In the genomic region with DNA sequence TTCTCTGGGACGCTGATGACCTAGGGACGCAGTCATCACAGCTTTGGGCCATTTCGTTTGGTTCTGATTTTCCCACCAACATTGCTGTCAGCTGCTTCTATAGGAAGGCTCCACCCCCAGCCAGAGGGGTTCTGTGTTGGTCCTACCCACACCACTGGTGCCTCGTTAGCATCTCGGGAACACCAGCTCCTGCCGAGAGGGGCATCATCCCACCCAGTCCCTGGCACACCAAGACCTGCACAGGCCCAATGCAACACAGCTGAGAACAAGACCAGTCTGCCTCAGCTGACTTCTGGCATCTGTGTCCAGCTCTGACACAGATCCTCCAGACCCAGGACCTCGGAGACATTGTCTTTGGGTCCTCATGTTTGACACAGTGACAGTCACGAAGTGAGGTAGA, we compare ENCODE assay signal across 28 mouse cellular contexts.
"Had no signal": no experiment of that assay in that cellular context is flagged by ENCODE, and none has a peak within 500 bp of the region (broad histone marks: within the 10 kb centered on the region; RNA-seq: fewer than 3 reads in every experiment).

No protein-coding gene starts in this region.

- H3K9me3 ChIP-seq: embryonic facial prominence, embryonic 12.5 days; embryonic facial prominence, embryonic 13.5 days; embryonic facial prominence, embryonic 15.5 days; forebrain, embryonic 10.5 days; forebrain, embryonic 12.5 days; forebrain, embryonic 13.5 days; forebrain, embryonic 15.5 days had no signal

- H3K36me3 ChIP-seq: embryonic facial prominence, embryonic 12.5 days; embryonic facial prominence, embryonic 15.5 days; forebrain, embryonic 12.5 days; forebrain, embryonic 15.5 days had no signal

- DNase-seq: cerebellum, adult 18-20 months; cerebellum, adult 2 months; cerebellum, adult 8-10 months; cerebellum, adult 9-10 months; cerebellum, adult 9-11 months; cerebellum, postnatal 10 days; cerebellum, postnatal 14 days; cerebellum, postnatal 25 days; cerebellum, postnatal 36 days; embryo, embryonic 11 days; forebrain, postnatal 0 days; gastrocnemius, adult 2 months; gastrocnemius, postnatal 10 days; gastrocnemius, postnatal 14 days; gastrocnemius, postnatal 25 days; gastrocnemius, postnatal 36 days; heart, adult 18-20 months; heart, adult 2 months had no signal

- ATAC-seq: forebrain, embryonic 13.5 days; forebrain, embryonic 14.5 days; forebrain, embryonic 15.5 days; forebrain, embryonic 16.5 days; forebrain, postnatal 0 days had no signal

- H3K4me2 ChIP-seq: embryonic facial prominence, embryonic 12.5 days; embryonic facial prominence, embryonic 13.5 days; embryonic facial prominence, embryonic 15.5 days; forebrain, embryonic 12.5 days; forebrain, embryonic 13.5 days; forebrain, embryonic 15.5 days had no signal

- H3K4me3 ChIP-seq: embryonic facial prominence, embryonic 12.5 days; embryonic facial prominence, embryonic 13.5 days; embryonic facial prominence, embryonic 15.5 days; erythroblast, embryonic 14.5 days; forebrain, embryonic 10.5 days; forebrain, embryonic 12.5 days; forebrain, embryonic 13.5 days; forebrain, embryonic 15.5 days; gastrocnemius, adult 2 months; heart, adult 2 months had no signal

- H3K27me3 ChIP-seq: embryonic facial prominence, embryonic 12.5 days; embryonic facial prominence, embryonic 13.5 days; embryonic facial prominence, embryonic 15.5 days; forebrain, embryonic 12.5 days; forebrain, embryonic 13.5 days; forebrain, embryonic 15.5 days had no signal

- H3K27ac ChIP-seq: embryonic facial prominence, embryonic 12.5 days; embryonic facial prominence, embryonic 13.5 days; embryonic facial prominence, embryonic 15.5 days; forebrain, embryonic 10.5 days; forebrain, embryonic 12.5 days; forebrain, embryonic 13.5 days; forebrain, embryonic 15.5 days; gastrocnemius, adult 2 months; heart, adult 2 months had no signal

- H3K9ac ChIP-seq: embryonic facial prominence, embryonic 12.5 days; embryonic facial prominence, embryonic 13.5 days; embryonic facial prominence, embryonic 15.5 days; forebrain, embryonic 12.5 days; forebrain, embryonic 13.5 days; forebrain, embryonic 15.5 days; forebrain, postnatal 0 days had no signal

- H3K4me1 ChIP-seq: embryonic facial prominence, embryonic 12.5 days; embryonic facial prominence, embryonic 13.5 days; embryonic facial prominence, embryonic 15.5 days; forebrain, embryonic 10.5 days; forebrain, embryonic 12.5 days; forebrain, embryonic 13.5 days; forebrain, embryonic 15.5 days had no signal
